Mouse (Mus musculus) liver, postnatal 0 days (tissue): Measurements from ENCODE around the gene Afap1l2.

ENCODE experiments used
- CTCF ChIP-seq: sonication (generic); IDR thresholded peaks from 2 replicates; pipeline ENCODE4 v1.5.1; 2016; ENCODE audit warnings: antibody characterized with exemption, low read depth
- EP300 ChIP-seq: IDR thresholded peaks from 2 replicates; pipeline ENCODE4 v1.6.1; 2016; ENCODE audit warnings: antibody characterized with exemption, low read depth, mild to moderate bottlenecking

DNA sequence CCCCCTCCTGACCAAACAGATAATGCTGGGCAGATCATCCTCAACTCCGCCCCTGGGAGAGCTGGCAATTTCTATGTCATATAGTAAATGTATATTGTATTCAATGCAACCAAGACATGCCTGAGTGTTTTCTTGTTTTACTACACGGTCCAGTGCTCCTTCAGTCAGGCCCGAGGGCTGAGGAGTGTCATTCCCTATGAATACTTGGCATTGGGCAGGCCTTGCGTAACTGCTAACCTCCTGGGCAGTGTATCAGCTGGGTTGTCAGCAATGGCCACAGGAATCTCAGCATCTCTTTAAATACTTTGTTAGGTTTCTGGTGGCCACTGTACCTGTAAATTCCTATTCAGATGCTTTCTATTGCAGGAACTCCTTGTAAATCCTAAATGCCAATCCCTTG, 13.4 kb downstream of the Afap1l2 start:
- TF ChIP-seq CTCF (no peak), EP300 (no peak)
